Mouse (Mus musculus) adrenal gland, postnatal 25 days (tissue): ENCODE measurements around the gene Tfeb. TPM values are rescaled to one million over a fixed set of nuclear protein-coding genes. Genes with fewer than 3 reads are reported as not detected.

Experiments
- DNase-seq: peaks from one replicate; pipeline ENCODE4 v3.0.0; 2021; ENCODE audit warnings: mixed read lengths
- total RNA-seq: library from RNA; stranded (reverse); gene quantifications from 2 replicates; pipeline ENCODE4 v1.2.3, GENCODE M21; 2021

The Tfeb gene
- total RNA-seq, 1 experiment from 2014 or later: 28.0 TPM

DNA sequence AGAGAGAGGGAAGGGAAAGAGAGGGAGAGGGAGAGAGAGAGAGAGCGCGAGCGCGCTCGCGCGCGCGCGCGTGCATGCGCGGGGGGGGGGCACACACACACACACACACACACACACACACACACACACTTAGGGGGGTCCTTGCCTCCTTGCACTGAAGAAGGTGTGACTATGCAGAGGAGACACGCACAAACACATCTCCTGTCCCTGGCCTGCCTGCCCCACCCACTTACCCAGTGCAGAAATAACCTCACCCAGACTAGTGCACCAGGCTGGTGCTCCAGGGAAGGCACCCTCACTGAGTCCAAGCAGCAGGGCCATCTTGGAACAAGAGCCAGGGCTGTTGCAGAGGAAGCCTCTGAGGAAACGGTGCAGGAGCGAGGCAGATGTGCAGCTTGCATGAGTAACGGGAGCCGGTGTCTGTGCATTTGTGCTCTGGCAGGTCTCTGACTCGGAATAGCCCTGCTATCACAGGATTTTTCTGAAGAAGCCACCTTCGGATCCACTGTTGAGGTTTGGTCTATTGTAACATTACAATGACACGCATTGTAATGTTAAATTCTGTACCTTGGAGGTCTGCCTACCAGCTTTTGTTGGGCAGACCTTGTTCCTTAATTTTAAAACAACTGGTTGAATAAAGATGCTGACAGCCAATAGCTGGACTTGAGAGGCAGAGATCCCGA lies 23.8 kb upstream of the Tfeb start:
- DNase-seq: no peak

DNA sequence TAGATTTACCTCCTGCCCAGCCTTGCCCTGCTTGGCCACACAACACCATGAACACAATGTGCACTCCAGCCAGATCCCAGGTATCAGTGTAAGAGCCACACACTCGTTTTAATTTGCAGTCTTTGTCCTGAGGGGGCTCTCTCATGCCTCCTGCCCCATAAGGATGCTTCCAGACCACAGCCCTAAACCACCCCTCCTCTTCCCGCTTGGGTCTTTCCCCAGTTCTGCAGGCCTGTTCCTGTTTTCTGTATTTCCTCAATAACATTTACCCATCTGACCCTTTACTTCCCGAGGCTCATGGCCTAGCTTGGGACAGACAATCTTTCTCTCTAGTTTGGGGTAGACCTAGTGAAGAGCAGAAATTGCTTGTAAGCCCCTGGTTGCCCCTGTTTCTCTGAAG lies 21.8 kb upstream of the Tfeb start:
- DNase-seq: no peak

DNA sequence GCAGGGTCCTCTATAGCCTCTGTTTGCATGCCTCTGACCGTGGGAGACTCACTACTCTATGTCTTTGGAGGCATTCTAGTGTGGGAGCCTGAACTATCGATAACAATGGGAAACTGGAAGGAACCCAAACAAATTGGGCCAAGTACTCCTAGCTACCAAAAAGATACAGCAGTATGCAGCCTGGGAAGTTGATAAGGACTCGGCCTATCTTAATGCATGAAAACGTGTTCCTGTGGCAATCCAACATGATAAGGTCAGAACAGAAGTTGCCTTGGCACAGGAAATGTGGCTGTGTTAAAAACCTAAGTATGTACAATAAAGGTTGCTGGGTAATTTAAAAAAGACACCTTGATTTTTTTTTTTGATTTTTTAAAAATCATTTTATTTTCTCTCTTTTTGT lies 15.6 kb upstream of the Tfeb start:
- DNase-seq: no peak

DNA sequence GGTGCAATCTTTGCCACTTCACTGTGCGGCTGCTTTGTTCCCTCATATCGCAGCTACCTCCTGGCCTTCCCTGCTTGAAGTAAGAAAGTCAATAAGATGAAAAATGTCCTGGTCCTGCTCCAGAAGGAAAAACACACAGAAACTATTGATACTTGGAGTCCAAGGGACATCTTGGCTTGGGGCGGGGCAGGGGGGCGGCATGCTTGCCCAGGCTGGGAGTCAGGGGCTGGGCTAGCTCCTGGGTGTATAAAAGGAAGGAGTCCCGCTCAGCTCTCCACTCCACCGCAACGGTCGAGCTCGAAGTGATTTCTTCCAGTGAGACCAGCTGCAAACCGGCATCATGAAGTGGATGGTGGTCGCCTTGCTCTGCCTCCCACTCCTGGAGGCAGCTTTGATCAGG lies 10.3 kb upstream of the Tfeb start, which contains the start of gene Pgc:
Gene Pgc (plus strand): TSS at position 277 of the 400 bp plus-strand sequence.
- DNase-seq: no peak

DNA sequence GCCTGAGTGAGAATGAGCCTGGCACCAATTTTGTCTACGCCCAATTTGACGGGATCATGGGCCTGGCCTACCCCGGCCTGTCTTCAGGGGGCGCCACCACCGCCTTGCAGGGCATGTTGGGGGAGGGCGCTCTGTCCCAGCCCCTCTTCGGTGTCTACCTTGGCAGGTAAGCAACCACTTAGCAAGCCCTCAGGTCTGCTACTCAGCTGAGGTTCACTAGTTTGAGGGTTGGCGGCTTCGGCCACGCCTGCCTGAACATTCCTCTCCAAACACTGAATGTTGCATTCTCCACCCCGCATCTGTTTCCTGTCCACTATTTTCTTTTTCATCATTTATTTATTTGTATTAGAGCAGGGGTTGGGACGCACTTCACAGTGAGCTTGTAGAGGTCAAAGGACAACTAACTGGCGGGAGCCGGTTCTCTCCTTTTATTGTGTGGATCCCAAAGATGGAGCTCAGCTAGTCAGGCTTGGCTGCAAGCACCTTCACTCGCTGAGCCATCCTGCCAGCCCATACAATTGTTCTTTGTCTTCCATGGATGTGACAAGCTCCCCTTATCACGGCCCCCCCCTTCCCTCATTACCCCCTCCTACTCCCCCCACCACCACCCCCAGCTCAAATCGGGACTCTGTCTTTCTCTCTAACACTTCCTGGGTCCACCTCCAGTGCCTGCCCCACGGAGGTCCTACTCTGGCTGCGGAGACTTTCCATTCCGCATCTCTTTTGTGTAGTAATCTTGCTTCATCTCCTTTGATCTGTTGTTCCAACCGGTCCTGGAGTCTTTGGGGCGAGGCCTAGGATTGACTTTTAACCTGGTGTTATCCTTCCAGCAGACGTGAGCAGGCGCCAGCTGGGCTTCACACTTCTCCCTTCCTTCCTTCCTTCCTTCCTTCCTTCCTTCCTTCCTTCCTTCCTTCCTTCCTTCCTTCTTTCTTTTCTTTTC lies 5.9 kb upstream of the Tfeb start:
- DNase-seq: no peak

DNA sequence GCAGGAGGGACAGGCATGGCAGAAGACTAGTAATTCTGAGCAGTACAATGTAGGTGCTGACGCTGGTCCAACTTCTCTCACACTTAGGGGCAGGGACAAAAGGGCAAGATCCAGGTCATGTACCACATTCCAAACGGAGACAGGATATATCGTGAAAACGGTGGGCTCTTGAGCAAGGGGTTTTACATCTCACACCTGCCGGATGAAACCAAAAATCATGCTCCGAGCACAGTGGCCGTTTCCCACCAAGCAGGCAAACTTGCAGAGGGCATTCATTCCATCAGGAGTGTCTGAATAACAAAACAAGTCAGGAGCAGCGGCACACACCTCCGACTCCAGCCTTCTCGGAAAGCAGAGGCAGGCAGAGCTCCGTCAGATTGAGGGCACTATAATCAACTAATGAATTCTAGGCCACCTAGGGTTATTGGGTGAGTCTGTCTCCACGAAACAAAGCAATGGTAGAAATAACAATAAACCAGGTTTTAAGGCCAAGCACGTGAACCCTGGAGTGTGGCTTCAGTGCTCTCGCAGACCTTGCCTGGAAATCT lies 1.2 kb upstream of the Tfeb start:
- DNase-seq: no peak

DNA sequence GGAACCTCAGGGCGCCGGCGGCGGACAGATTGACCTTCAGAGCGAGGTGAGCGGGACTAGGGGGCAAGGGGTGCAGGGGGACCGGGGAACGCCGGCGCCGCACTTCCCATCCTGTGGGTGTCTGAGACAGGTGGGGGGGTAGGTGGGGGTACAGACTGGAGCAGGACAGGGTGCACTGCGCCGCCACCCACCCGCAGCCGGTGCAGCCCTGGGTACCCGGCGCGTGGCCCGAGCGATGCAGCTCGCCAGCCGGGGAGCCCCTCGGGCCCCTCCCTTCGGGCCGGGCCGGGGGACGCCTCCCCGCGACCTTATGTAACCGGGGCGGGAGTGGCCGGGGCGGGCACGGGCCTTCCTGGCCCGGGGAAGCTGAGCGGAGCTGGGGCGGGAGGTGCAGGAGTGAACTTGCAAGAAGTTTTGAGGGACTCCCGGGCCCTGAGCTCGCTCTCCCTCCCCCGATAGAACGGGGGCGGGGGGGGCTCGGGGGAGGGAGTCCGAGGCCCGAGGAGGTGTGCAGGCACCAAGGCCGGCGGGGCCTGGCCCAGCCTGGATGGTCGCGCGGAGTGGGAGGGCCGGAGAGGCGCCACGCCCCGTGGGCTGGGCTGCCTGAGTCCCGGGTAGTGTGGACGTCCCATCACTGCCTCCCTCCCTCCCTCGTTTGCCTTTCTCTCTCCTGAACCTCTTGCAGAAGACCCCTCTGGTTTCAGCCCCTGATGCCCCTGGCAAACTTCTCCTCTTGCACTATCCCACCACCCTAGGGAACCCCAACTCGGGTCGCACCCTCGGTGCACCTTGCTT lies 638 bp downstream of the Tfeb start:
- DNase-seq: peak; percentile 89

DNA sequence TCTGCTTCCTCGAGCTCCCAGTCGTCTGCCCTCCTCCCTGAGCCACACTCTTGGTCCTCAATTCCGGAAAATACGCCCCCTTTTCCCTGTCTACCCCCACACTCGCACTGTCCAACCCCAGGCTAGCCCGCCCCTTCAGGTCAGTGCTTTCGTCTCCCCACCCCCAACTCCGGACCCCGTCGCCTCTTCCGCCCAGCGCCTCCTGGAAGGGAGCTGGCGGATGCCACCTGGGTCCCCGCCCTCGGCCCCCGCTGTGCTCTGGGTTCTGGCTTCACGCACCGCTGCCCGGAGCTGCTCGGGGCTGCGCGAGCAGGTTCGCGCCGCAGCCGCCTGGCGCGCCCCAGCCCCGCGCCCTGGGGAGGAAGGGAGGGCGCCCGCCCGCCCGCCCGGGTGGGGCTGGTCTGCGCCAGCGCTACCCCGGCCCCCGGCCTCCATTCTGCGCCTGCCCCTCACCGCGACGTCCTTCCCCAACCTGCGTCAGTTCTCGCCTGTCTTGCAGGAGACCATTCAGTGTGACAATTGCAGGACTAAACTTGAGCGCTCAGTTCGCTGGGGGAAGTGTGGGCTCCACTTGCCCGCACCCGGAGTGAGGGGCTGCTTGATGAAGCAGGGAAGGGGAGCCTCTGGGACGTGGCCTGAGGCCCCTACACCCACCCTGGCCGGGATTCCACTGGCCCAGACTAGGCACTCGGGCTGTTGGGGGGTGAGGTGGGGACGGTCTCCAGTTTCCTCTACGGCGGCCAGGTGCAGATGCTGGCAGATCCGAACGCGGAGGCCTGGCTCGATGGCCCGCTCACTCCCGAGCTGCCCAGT lies 1.4 kb downstream of the Tfeb start:
- peak; percentile 52 for DNase-seq

DNA sequence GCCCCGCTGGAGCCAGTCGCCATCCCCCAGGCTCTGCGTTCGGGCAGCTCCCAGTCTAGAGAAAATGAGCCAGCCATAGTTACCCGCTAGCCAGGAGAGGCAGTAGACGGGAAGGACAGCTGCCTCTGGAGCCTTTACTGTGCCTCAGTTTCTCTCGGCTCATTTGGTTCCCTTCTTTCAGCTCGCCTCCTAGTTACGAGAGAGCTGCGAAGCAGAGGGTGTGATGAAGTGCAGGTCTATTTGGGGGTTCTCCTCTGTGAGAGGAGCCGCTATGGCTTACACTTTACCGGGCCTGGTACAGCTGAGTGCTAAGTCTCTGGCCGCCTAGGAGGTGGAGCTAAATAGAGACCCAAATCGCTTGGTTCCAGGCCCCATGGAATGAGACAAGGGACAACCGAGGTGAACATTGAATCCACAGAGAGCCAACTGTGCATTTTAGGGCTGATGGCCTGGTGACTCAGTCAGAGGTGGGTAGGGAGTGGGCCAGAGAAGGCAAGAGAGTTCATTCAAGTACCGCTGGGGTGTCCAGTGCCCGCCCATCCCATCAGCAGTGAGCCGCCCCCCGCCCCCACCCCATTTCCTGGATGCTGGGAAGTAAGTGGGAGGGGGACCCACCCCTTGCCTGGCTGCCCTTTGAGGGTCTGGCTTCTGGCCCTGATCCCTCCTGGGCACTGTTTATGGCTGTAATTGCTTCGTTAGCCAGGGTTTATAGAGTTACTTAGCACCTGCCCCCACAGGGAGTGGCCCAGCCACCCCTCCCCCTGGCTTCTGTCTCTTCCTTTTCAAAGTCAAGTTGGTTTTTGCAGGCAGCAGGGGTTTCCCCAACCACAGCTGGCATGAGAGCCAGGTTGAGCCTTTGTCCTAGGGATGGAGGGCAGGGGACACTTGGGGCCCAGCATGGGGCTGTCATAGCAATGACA lies 2.3 kb downstream of the Tfeb start:
- DNase-seq: no peak

DNA sequence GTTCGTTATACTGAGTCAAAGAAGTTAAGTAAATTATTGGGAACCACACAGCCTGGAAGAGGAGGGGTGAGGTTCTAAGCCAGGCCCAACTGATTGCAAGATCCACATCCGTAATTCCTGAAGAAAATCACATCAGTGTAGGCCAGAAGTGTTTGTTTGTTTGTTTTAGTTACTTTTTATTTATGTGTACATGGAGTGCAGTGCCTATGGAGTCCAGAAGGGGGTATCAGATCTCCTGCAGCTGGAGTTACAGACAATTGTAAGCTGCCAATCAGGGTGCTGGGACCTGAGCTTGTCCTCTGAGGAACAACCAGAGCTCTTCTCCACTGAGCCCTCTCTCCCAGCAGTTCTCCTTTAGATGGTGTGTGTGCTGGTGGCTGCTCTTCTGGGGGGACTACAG lies 3.4 kb downstream of the Tfeb start:
- DNase-seq: no peak

DNA sequence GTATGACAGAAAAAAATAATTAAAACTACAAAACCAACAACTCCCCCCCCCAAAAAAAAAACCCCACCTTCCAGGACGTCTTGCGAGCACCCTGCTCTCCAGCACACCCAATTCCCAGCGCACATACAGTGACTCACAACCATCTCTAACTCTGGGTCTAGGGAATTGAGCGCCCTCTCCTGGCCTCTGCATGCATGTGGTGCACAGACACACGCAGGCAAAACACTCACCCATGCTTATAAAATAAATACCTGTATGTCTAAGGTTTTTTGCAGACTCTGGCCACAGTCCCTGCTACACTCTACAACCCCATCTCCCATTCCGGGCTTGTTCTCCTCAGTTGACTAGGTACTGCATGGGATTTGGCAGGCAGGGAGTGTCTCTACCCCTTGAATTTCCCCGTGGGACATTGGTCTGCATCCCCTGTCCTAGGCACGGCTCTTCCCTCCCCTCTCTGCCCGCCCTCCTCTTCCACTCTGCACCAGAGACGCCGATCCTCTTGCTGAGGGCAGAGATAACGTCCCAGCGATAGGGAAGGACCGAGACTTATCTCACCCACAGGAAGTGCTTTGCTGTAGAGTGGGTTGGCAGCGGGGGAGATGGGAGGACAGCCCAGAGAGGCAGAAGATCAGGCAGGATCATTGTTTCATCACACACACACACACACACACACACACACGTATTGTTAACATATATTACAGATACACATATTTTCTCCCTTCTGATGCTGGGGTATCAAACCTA lies 6.3 kb downstream of the Tfeb start:
- DNase-seq: no peak

DNA sequence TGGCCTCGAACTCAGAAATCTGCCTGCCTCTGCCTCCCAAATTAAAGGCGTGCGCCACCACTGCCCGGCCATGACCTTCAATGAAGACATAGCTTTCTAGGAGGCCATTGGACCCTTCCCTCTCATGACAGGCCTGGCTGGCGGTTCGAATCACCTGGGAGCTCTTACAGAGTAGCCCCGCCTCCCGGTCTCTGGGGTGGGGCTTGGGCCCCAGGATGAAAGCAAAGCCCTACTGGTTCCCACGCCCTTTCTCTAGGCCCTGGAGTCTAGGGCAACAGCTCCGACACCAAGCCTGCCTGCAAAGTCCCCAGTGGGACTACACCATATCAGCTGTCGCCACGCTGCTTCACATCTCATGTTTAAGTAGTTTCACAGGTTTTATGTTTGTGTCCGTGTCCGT lies 7.3 kb downstream of the Tfeb start:
- no peak for DNase-seq

DNA sequence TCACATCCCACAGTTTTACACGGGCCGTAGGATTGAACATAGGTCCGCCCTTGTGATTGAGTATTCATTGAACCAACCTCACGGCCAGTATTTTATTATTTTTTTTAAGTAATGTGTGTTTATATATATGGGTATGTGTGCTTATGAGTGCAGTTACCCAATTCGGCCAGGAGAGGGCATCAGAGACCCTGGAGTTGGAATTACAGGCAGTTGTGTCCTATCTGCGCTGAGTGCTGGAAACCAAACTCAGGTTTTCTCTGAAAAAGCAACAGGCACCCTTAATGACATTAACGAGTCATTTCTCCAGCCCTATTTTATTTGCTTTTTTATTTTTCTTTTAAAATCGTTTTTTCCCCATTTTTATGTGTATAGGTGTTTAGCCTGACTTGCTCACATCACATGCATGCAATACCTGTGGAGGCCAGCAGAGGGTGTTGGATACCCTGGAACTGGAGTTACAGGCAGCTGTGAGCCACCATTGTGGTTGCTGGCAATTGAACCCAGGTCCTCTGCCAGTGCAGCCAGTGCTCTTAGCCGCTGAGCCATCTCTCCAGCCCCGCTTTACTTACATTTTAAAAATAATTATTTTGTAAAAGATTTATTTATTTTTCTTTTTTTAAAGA lies 8.0 kb downstream of the Tfeb start:
- DNase-seq: no peak

DNA sequence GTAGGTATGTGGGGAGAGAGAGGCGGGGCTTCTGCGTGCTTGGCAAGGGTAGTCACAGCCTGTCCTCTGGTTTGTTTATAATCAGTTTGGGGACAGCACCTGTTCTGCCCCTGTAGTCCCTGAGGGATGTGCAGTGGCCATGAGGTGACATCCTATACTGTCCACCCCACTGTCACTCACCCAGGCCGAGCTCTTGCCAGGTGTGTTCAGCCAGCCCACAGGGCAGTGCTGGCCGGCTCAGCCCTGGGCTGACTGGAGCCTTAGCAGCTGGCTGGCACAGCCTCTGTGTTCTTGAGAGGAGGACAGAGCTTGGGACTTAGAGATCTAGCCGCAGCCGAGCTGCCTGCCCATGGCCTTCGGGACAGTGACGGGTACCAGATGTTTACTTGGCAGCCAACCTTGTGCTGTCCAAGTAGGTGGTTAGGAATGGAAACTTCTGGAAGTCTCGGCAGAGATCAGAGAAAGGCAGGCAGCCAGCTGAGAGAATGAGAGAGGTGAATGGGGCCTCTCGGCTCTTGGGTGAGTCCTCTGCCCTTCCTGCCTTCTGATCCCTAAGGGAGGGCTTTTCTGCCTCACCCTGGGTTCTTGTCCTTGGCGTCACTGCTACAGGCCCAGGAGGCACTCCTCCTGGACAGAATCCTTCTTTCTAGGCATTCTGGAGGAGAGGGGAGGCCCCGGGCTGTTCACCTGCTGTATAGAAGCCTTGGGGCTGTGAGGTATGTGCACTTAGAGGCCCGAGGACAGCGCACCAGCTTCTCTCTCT lies 12.1 kb downstream of the Tfeb start:
- no peak for DNase-seq

DNA sequence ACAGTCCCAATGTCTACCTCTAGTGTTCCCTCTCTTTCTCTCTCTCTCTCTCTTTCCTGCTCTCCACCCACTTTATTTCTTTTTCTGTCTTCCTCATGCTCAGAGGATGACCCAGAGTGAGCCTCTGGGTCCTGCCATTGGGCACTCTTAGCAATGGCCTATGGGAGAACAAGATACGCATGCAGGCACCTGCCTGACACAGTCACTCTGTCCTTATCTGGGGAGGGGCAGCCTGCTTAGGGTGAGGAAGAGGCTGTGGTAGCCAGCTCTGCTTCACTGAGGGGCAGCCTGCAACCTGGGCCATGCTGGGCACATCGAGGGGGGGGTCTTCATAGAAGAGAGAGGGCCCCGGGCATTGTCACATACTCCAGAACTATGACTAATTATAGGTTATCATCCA lies 12.8 kb downstream of the Tfeb start:
- DNase-seq: no peak

DNA sequence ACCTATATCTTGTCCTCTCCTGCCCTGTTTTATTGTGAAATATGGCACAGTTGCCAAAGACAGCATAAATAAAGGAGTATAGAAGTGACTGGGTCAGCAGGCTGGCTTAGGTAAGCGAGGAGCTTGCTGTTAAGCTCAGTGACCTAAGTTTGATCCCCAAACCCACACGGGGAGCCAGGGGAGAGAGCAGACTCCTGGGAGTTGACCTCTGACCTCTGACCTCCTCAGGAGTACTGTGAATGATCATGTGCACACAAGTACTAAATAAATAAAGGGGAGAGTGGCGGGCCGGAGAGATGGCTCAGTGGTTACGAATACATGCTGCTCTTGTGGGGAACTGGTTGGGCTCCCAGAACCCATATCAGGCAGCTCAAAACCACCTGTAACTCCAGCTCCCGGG lies 13.3 kb downstream of the Tfeb start:
- no peak for DNase-seq

DNA sequence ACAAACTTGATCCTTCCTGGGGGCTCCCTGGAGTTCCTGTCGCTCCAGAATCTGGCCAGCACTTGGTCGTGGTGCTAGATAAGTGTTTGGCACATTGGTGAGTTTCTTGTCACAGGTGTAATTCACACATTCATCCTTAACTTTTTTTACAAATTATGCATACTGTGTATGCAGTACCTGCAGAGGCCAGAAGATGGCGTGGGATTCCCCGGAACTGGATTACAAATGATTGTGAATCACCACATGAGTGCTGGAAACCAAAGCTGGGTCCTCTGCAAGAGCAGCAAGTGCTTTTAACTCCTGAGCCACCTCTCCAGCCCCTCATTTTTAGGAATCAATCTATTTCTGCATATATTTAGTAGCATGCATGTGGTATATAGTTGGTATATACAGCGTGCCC lies 15.0 kb downstream of the Tfeb start:
- DNase-seq: no peak

DNA sequence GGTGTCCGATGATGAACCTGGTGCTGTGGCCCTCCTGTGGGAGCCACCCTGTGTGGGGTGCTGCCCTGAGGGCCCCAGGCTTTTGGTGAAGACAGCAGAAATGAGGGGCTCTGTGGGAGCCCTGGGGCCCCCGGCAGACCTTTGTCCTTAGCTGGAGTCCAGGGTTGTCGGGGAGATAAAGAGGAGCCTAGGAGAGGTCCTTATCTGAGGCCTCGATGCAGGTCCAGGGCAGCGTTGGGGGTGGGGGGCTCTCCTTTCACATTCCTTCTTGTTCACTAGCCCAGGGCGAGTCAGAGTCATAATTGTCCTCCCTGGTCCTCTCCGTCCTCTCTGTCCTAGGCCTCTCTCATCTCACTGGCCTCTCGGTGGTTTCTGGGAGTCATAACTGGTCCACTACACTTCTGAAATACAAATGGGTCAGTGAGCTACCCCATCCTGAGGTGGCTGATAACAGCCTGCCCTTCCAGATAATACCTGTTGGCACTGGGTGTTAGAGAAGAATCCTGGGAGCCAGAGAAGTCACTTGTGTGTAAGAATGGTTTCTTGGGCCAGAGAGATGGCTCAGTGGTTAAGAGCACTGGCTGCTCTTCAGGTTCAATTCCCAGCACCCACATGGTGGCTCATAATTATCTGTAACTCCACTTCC lies 16.4 kb downstream of the Tfeb start:
- DNase-seq: no peak
